Mouse (Mus musculus): ENCODE results near the gene Gucy2c.
"Not testable (repeated sequence)": the region's sequence is repeated elsewhere in the genome, so short reads cannot be mapped to it uniquely, and the experiment has no call there.

The Gucy2c gene

DNA sequence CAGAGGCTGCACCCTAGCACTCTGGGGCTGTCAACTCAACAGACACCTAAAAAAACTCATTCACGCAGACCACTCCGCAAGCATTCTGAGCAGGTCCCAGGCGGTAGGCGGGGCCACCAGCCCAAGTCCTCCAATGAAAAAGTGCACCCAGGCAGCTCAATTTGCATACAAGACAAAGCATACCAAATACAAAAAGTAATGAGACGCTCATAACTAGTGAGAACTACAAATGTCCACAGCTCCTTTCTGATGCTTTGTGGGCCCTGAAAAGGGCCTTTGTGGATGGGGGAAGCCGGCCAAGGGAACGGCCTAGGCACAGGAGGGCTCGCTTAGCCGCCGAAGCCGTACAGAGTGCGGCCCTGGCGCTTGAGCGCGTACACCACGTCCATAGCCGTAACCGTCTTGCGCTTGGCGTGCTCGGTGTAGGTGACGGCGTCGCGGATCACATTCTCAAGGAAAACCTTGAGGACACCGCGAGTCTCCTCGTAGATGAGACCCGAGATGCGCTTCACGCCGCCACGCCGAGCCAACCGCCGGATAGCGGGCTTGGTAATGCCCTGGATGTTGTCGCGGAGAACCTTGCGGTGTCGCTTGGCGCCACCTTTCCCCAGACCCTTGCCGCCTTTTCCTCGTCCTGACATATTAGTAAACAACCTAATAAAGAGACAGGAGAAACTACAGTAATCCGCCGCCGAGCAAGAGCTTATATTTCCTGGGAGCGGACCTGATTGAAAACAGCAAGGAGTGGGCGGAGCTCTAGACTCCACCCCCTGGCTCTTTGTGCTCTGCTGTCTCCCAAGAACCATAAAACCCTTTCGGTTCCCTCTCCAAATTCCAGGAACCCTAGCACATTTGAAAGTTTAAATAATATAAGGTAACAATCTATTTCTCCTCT is 22.4 kb upstream of the Gucy2c start, which contains the start of gene Hist4h4:
TSS of gene Hist4h4 (minus strand) at position 677 of the 895 bp plus-strand sequence.
- peak; percentile 100 for DNase-seq (ENCODE audit: extremely low read depth, insufficient read length, low spot score)

- DNase-seq (ENCODE audit: extremely low read depth, insufficient read length, low spot score), result no peak
Observed at GRCm38 (mm10) chr6:136803093-136803738, 21.7 kb upstream of the Gucy2c start.

- DNase-seq (ENCODE audit: extremely low read depth, insufficient read length, low spot score), result no peak
Observed at GRCm38 (mm10) chr6:136801274-136801673, 19.7 kb upstream of the Gucy2c start.

DNA sequence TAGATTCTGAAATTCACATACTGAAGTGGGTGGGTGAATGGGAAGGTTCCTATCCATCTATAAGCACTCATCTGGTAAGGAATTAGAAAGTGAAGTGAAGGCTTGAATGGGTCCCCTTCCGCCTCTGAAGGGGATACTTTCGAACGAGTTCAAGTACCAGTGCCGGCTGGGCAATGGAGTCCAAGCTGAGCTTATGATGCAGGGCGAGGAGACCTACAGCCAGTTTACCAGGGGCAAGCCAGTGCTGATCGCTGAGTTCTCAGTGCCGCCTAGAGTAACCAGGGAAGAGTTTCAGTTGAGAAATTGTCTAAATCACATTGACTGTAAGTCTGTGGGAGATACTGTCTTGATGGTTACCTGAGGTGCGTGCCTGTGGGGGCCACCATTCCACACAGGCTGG is 19.1 kb upstream of the Gucy2c start:
- DNase-seq (ENCODE audit: extremely low read depth, insufficient read length, low spot score), result no peak

DNA sequence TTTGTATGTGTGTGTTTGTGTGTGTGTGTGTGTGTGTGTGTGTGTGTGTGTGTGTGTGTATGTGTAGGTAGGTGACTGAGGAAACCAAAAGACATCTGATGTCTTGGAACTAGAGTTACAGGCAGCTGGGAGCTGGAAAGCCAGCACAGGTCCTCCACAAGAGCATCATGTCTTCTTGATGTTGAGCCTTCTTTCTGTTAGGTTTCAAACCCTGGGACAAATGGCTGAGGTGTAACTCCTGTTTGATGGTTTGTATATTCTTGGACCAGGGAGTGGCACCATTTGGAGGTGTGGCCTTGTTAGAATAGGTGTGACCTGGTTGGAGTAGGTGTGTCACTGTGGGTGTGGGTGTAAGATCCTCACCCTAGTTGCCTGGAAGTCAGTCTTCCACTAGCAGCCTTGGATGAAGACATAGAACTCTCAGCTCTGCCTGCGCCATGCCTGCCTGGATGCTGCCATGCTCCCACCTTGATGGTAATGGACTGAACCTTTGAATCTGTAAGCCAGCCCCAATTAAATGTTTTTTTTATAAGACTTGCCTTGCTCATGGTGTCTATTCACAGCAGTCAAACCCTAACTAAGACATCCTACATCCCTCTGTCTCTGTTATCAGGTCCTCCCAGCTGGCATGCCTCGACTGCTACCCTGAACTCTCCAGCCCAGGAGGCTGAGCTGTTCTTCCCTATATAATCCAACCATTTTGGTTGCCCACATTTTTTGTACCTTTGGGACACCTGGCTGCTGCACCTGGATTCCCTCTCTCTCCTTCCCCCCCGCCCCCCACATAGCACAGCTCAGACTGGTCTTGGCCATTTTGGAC is 16.5 kb upstream of the Gucy2c start:
- not testable (repeated sequence) for DNase-seq (ENCODE audit: extremely low read depth, insufficient read length, low spot score)

- no peak for DNase-seq (ENCODE audit: extremely low read depth, insufficient read length, low spot score)
Observed at GRCm38 (mm10) chr6:136795850-136796249, 14.3 kb upstream of the Gucy2c start.

DNA sequence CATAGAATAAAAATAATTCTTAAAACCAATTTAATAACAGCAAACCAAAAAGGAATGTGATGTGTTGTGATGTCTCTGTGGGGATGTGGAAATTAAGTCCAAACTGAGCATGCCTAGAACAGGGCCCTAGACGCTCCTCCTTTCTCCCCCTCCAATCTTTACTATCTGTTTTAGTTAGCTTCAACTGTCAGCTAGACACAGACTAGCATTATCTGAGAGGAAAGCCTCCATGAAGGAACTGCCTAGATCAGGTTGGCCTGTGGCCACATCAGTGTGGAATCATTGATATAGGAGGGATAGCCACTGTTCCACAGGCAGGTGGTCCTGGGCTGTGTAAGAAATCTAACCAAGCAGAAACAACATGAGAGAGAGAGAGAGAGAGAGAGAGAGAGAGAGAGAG is 13.5 kb upstream of the Gucy2c start:
- no peak for DNase-seq (ENCODE audit: extremely low read depth, insufficient read length, low spot score)

- DNase-seq (ENCODE audit: extremely low read depth, insufficient read length, low spot score), result no peak
Observed at GRCm38 (mm10) chr6:136793831-136794525, 12.4 kb upstream of the Gucy2c start.

- no peak for DNase-seq (ENCODE audit: extremely low read depth, insufficient read length, low spot score)
Observed at GRCm38 (mm10) chr6:136792884-136793758, 11.6 kb upstream of the Gucy2c start.

- DNase-seq (ENCODE audit: extremely low read depth, insufficient read length, low spot score), result no peak
Observed at GRCm38 (mm10) chr6:136789391-136789971, 7.9 kb upstream of the Gucy2c start.

GRCm38 (mm10) chr6:136782761-136783160 is 1.2 kb upstream of the Gucy2c start:
- no peak for DNase-seq (ENCODE audit: extremely low read depth, insufficient read length, low spot score)

GRCm38 (mm10) chr6:136782146-136782545 is 581 bp upstream of the Gucy2c start:
- DNase-seq (ENCODE audit: extremely low read depth, insufficient read length, low spot score), result no peak

DNA sequence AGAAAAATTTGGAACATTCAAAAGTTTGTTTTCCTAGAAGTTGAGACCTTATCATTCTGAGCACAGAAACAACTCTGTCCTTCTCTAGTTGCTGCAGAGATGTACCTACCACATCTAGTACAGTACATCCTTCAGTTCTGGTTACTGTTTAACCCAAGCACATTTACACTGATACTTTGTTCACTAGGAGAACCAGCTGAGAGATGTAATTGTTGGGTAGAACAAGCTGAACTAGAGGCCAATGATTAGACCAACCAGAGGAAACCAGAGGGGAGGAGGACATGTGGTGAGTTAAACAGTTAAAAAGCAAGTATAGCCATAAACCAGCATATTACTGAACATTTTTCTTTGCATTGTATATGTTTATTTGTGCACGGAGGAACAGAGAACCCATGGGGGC is 5.2 kb downstream of the Gucy2c start:
- DNase-seq (ENCODE audit: extremely low read depth, insufficient read length, low spot score), result no peak

DNA sequence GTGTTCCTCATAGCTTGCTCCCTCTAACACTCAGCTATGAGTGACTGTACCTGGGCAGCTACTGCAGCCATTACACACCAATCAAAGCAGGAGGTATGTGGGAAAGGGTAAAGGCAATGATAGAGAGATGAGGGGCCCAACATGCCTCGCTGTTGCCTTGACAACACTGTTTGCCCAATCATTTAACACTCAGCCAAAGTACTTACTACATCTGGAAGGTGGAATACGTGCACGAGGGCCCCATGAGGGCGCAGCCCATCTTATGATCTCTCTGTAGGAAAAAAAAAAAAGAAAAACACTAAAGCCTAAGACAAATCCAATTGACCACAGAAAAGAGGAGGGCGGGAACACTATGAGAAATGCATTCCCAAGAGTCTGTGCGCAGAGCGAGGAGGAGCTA is 11.7 kb downstream of the Gucy2c start:
- DNase-seq (ENCODE audit: extremely low read depth, insufficient read length, low spot score), result no peak

GRCm38 (mm10) chr6:136769143-136769542 is 12.4 kb downstream of the Gucy2c start:
- no peak for DNase-seq (ENCODE audit: extremely low read depth, insufficient read length, low spot score)

DNA sequence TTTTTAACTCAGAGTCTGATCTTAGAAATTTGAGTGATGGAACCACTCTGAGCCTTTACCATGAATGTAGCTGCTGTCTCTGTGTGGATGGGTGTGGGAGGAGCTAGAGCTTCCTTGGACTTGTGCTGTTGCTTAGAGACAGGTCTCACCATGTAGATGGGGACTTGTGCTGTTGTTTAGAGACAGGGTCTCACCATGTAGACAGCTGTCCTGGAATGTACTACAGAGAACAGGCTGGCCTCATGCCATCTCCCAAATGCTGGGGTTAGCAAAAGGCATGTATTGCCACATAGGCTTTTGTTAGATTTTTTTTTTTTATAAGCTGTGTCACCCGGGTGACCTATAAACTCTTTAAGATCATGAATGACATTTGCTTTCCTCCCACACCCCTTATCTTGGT is 17.7 kb downstream of the Gucy2c start:
- DNase-seq (ENCODE audit: extremely low read depth, insufficient read length, low spot score), result no peak

- no peak for DNase-seq (ENCODE audit: extremely low read depth, insufficient read length, low spot score)
Observed at GRCm38 (mm10) chr6:136750567-136750966, 31.0 kb downstream of the Gucy2c start.

DNA sequence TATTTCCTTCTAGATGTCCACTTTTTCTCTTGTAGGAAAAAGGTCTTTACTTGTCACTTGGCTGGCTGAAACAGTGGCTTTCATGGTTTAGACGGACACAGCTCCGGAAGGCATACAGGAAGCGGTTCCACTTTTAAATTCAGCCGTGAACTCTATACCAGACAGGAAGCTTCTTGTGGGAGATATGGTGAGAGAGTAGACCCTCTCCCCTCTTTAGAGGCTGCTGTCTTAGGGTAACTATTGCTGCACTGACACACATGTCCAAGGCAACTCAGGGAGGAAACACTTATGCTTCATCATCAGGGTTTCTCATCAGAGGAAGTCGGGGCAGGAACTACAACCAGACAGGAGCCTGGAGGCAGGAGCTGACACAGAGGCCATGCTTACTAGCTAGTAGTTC is 36.0 kb downstream of the Gucy2c start:
- DNase-seq (ENCODE audit: extremely low read depth, insufficient read length, low spot score), result no peak

DNA sequence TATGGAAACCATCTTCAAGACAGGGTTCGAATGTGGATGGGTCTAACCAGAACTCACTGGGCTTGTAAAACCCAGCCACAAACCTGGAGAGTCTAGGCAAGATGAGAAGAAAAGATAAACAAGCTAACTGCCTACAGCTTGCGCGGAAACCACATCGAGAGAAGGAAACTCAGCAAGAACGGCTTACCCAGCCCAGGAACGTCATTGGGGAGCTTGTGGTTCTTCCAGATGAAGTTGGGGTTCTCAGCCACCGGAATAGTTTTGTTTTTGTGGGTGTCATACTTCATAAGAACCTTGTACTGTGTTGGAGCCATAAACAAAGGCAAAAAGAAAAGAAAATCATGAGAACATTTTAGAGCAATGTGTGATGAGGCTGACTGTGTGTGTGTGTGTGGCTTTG is 37.8 kb downstream of the Gucy2c start:
- no peak for DNase-seq (ENCODE audit: extremely low read depth, insufficient read length, low spot score)

Data from 3134 (cell line).